Mouse (Mus musculus) macrophage (primary cell): ENCODE measurements around the gene Atoh8. TPM values are rescaled to one million over a fixed set of nuclear protein-coding genes. Genes with fewer than 3 reads are reported as not detected.

Experiments used
- polyA plus RNA-seq: library from polyadenylated mRNA; stranded (reverse); fragments of 250-400 nt; gene quantifications from 3 replicates; pipeline ENCODE4 v1.2.4, GENCODE M21; 2018; ENCODE audit warnings: inconsistent platforms

Atoh8 gene
- polyA plus RNA-seq, 1 experiment from 2014 or later, result not detected

Other genes starting within 250 kb of the Atoh8 start
- gene St3gal5, start 138.0 kb downstream of the Atoh8 start, polyA plus RNA-seq, result 13.3 to 105 TPM (median 18.9 TPM) in 3 replicates
- not detected in 3 replicates for gene Sftpb, start 69.0 kb upstream of the Atoh8 start, polyA plus RNA-seq
- gene Usp39, start 109.6 kb upstream of the Atoh8 start, polyA plus RNA-seq, result 22.3 to 31.3 TPM (median 30.3 TPM) in 3 replicates
- gene 0610030E20Rik, start 111.7 kb upstream of the Atoh8 start, polyA plus RNA-seq, result 16.4 to 24.8 TPM (median 19.7 TPM) in 3 replicates
- 6.8 to 10.9 TPM (median 8.2 TPM) in 3 replicates for gene Tmem150a, start 119.9 kb upstream of the Atoh8 start, polyA plus RNA-seq
- gene Rnf181, start 131.4 kb upstream of the Atoh8 start, polyA plus RNA-seq, result 78.5 to 103 TPM (median 89.0 TPM) in 3 replicates
- gene Vamp5, start 144.9 kb upstream of the Atoh8 start, polyA plus RNA-seq, result 4.9 to 8.1 TPM (median 6.9 TPM) in 3 replicates
- gene Vamp8, start 155.1 kb upstream of the Atoh8 start, polyA plus RNA-seq, result 344 to 401 TPM (median 347 TPM) in 3 replicates
- gene Ggcx, start 178.7 kb upstream of the Atoh8 start, polyA plus RNA-seq, result 7.0 to 9.8 TPM (median 7.8 TPM) in 3 replicates
- 97.5 to 182 TPM (median 98.5 TPM) in 3 replicates for gene Mat2a, start 204.0 kb upstream of the Atoh8 start, polyA plus RNA-seq